Mouse (Mus musculus): Measurements from ENCODE around the gene Vps45. TPM values are rescaled to one million over a fixed set of nuclear protein-coding genes. Genes with fewer than 3 reads are reported as not detected.

The Vps45 gene
- total and polyA plus RNA-seq, 3 experiments, result 20.6 to 92.0 (median 28.9) TPM

DNA sequence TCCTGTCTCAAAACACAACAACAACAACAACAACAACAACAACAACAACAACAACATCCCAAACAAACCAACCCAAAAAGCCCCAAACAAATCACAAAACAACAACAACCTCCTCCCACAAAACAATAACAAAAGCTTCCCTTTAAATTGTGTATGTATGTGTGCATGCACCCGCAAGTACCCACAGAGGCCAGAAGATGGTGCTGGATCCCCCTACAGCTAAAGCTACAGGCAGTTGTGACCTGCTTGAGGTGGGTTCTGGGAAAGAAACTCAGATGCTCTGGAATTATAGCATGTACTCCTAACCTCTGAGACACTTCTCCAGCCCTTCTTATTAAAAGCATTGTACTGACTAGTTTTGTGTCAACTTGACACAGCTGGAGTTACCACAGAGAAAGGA, 22.7 kb upstream of the Vps45 start (continued):
- TF ChIP-seq BHLHE40 (IDR thresholded peaks at IDR 0.05; ENCODE audit: borderline replicate concordance, low read depth, low read length), result 0 out of 2 replicates have a peak, but pooled peaks have one; percentile 29
- TF ChIP-seq ZC3H11A (IDR thresholded peaks at IDR 0.05; ENCODE audit: low read depth, low read length), result peak; percentile 92
- TF ChIP-seq ZKSCAN1 (IDR thresholded peaks at IDR 0.05; ENCODE audit: low read depth, low read length), result no peak
- no peak for TF ChIP-seq POLR2AphosphoS5 (IDR thresholded peaks at IDR 0.05; ENCODE audit: borderline replicate concordance, low read depth, low read length)
- no peak for TF ChIP-seq RCOR1 (IDR thresholded peaks at IDR 0.05; ENCODE audit: low read depth, low read length)
- TF ChIP-seq JUND (IDR thresholded peaks at IDR 0.05; ENCODE audit: low read depth, low read length), result no peak
- no peak for TF ChIP-seq POLR2AphosphoS2 (IDR thresholded peaks at IDR 0.05; ENCODE audit: low read length)
- TF ChIP-seq TCF12 (IDR thresholded peaks at IDR 0.05; ENCODE audit: low read depth, low read length), result no peak
- no peak for TF ChIP-seq GATA1 (IDR thresholded peaks at IDR 0.05; ENCODE audit: low read depth, low read length)
- TF ChIP-seq MAX (IDR thresholded peaks at IDR 0.05; ENCODE audit: low read length), result 0 out of 2 replicates have a peak, but pooled peaks have one; percentile 8
- no peak for TF ChIP-seq CHD2 (IDR thresholded peaks at IDR 0.05; ENCODE audit: low read length)
- no peak for TF ChIP-seq MAZ (IDR thresholded peaks at IDR 0.05; ENCODE audit: low read depth, low read length)
- no peak for TF ChIP-seq MYB (IDR thresholded peaks at IDR 0.05; ENCODE audit: low read depth, low read length)
- TF ChIP-seq KAT2A (conservative IDR thresholded peaks at IDR 0.05; ENCODE audit: low read depth, low read length), result no peak
- TF ChIP-seq SMC3 (IDR thresholded peaks at IDR 0.05; ENCODE audit: low read depth, low read length), result peak; percentile 97
- TF ChIP-seq GABPA (IDR thresholded peaks at IDR 0.05; ENCODE audit: low read depth, low read length), result no peak
- peak; percentile 92 for TF ChIP-seq RAD21 (IDR thresholded peaks at IDR 0.05; ENCODE audit: low read depth, low read length)
- no peak for TF ChIP-seq MYC (IDR thresholded peaks at IDR 0.05; ENCODE audit: low read depth, low read length)
- no peak for TF ChIP-seq USF2 (IDR thresholded peaks at IDR 0.05; ENCODE audit: borderline replicate concordance in 1 of 2, insufficient read depth in 1 of 2, low read depth in 1 of 2, low read length in 2 of 2)

DNA sequence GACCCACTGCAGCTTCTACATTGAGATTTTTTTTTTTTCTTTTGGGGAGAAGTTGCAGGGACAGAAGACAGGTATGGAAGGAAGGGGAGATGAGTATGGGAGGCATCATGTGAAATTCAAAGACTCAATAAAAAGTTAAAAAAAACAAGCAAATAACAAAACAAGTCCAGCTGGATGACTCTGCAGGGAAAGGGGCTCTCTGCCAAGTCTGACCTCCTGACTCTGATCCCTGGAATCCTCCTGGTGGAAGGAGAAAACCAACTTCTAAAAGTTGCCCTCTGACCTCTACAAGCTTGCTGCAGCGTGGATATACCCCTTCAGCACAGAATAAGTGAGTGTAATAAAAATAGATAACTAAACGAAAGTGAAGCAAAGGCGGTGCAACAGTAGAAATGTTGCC, 20.4 kb upstream of the Vps45 start:
- no peaks in the 10 kb centered on the region for H3K27me3 ChIP-seq (ENCODE audit: control insufficient read depth in 1 of 2, insufficient read depth in 2 of 2, low read length in 2 of 2)
- no peak overlapping the region for H3K4me3 ChIP-seq (ENCODE audit: control insufficient read depth in 1 of 2, insufficient read depth in 1 of 2, low read depth in 2 of 2, low read length in 2 of 2)
- no peaks in the 10 kb centered on the region for H3K79me2 ChIP-seq (ENCODE audit: control insufficient read depth, insufficient read depth, low read length, poor library complexity)
- peaks cover 14 to 15% of the 10 kb centered on the region in 2 experiments for H3K4me1 ChIP-seq (ENCODE audit: control insufficient read depth in 1 of 2, insufficient read depth in 2 of 2, low read length in 2 of 2)
- no peak overlapping the region for H3K9ac ChIP-seq (ENCODE audit: control insufficient read depth, low read depth, low read length, poor library complexity, severe bottlenecking)
- H3K36me3 ChIP-seq (ENCODE audit: control insufficient read depth in 1 of 2, insufficient read depth in 2 of 2, low read length in 2 of 2), result peaks cover 0 to 14% of the 10 kb centered on the region in 2 experiments; a peak in 2 of 4 replicates
- H3K9me3 ChIP-seq (replicated peaks; ENCODE audit: insufficient read depth, low read length), result no peaks in the 10 kb centered on the region
- no peak for DNase-seq (ENCODE audit: low read depth, low spot score)
- no peak overlapping the region for H3K27ac ChIP-seq (ENCODE audit: control insufficient read depth, low read depth, low read length)
- no peak for TF ChIP-seq POLR2AphosphoS2 (IDR thresholded peaks at IDR 0.05; ENCODE audit: low read length)
- TF ChIP-seq ZMIZ1 (IDR thresholded peaks at IDR 0.05; ENCODE audit: low read depth, low read length), result no peak
- TF ChIP-seq KAT2A (conservative IDR thresholded peaks at IDR 0.05; ENCODE audit: low read depth, low read length), result no peak
- no peak for TF ChIP-seq RAD21 (IDR thresholded peaks at IDR 0.05; ENCODE audit: low read depth, low read length)
- TF ChIP-seq USF2 (IDR thresholded peaks at IDR 0.05; ENCODE audit: borderline replicate concordance in 1 of 2, insufficient read depth in 1 of 2, low read depth in 1 of 2, low read length in 2 of 2), result no peak
- TF ChIP-seq NELFE (IDR thresholded peaks at IDR 0.05; ENCODE audit: low read depth, low read length), result no peak
- no peak for TF ChIP-seq HCFC1 (IDR thresholded peaks at IDR 0.05; ENCODE audit: low read depth, low read length)
- TF ChIP-seq JUND (IDR thresholded peaks at IDR 0.05; ENCODE audit: low read depth, low read length), result no peak
- no peak for TF ChIP-seq MYC (IDR thresholded peaks at IDR 0.05; ENCODE audit: low read depth, low read length)
- no peak for TF ChIP-seq POLR2A (IDR thresholded peaks at IDR 0.05; ENCODE audit: control insufficient read depth in 1 of 2, insufficient read depth in 1 of 2, low read depth in 1 of 2, low read length in 2 of 2, poor library complexity in 1 of 2)
- TF ChIP-seq SIN3A (IDR thresholded peaks at IDR 0.05; ENCODE audit: low read length), result no peak
- TF ChIP-seq UBTF (IDR thresholded peaks at IDR 0.05; ENCODE audit: borderline replicate concordance, insufficient read depth, low read depth, low read length), result no peak
- no peak for TF ChIP-seq GABPA (IDR thresholded peaks at IDR 0.05; ENCODE audit: low read depth, low read length)
- TF ChIP-seq SMC3 (IDR thresholded peaks at IDR 0.05; ENCODE audit: low read depth, low read length), result no peak
- no peak for TF ChIP-seq E2F4 (IDR thresholded peaks at IDR 0.05; ENCODE audit: borderline replicate concordance, low read depth, low read length)
- no peak for TF ChIP-seq MAFK (IDR thresholded peaks at IDR 0.05; ENCODE audit: borderline replicate concordance, low read depth, low read length)
